Mouse (Mus musculus) neural tube, embryonic 13.5 days (tissue): Measurements from ENCODE around the gene Dapk1. TPM values are rescaled to one million over a fixed set of nuclear protein-coding genes. Genes with fewer than 3 reads are reported as not detected.

Source experiments
- ATAC-seq: fragments of 200-750 bp; cut with Nextera tagmentation; 2 replicates; pipeline ENCODE4 v1.8.0; 2017; ENCODE audit warnings: low read depth, mild to moderate bottlenecking, moderate TSS enrichment, moderate library complexity
- H3K27ac ChIP-seq: fragments of 300-500 bp; sonication (generic); replicated peaks from 2 replicates; pipeline ENCODE4 v1.5.1; 2015; ENCODE audit warnings: moderate library complexity, mild to moderate bottlenecking, inconsistent platforms
- H3K27me3 ChIP-seq: fragments of 300-500 bp; sonication (generic); 2 replicates; pipeline ENCODE4 v1.6.1; 2015; ENCODE audit warnings: mild to moderate bottlenecking, inconsistent platforms
- H3K36me3 ChIP-seq: fragments of 300-500 bp; sonication (generic); 2 replicates; pipeline ENCODE4 v1.6.1; 2015; ENCODE audit warnings: mild to moderate bottlenecking, inconsistent platforms
- H3K4me1 ChIP-seq: fragments of 300-500 bp; sonication (generic); replicated peaks from 2 replicates; pipeline ENCODE4 v1.6.1; 2015; ENCODE audit warnings: inconsistent platforms
- H3K4me2 ChIP-seq: fragments of 300-500 bp; sonication (generic); 2 replicates; pipeline ENCODE4 v1.6.1; 2015; ENCODE audit warnings: inconsistent platforms, mild to moderate bottlenecking, moderate library complexity
- H3K4me3 ChIP-seq: fragments of 300-500 bp; sonication (generic); 2 replicates; pipeline ENCODE4 v1.5.1; 2015; ENCODE audit warnings: mild to moderate bottlenecking, inconsistent platforms
- H3K9ac ChIP-seq: fragments of 300-500 bp; sonication (generic); 2 replicates; pipeline ENCODE4 v1.6.1; 2015; ENCODE audit warnings: moderate library complexity, mild to moderate bottlenecking, inconsistent platforms
- H3K9me3 ChIP-seq: fragments of 300-500 bp; sonication (generic); 2 replicates; pipeline ENCODE4 v1.6.1; 2016; ENCODE audit warnings: inconsistent platforms
- WGBS: fragments of 180-500 bp; shearing (Covaris S2); methylation state at CpG from one replicate; pipeline ENCODE4 v1.1.7; 2015; 5-methylcytosine and 5-hydroxymethylcytosine counted together
- polyA plus RNA-seq: library from polyadenylated mRNA; unstranded; fragments of >200 nt; fragmentation: Nextera tagmentation; extraction: Ambion mirVana; gene quantifications from 2 replicates; pipeline ENCODE4 v1.2.1, GENCODE M21; 2015

The Dapk1 gene
- polyA plus RNA-seq, 1 experiment from 2014 or later, result 35.1 TPM

GRCm38 (mm10) chr13:60648350-60648749 is 46.6 kb downstream of the Dapk1 start:
- Histone ChIP-seq H3K27ac (no peak overlapping the region), H3K4me3 (no peak overlapping the region), H3K36me3 (peaks cover 10% of the 10 kb centered on the region; the same call in 1 of the 2 replicates), H3K9me3 (no peaks in the 10 kb centered on the region), H3K4me1 (peaks cover 11% of the 10 kb centered on the region), H3K9ac (no peak overlapping the region), H3K27me3 (no peaks in the 10 kb centered on the region), H3K4me2 (no peak overlapping the region)
- WGBS, result 88% methylated on average over 5 of the region's 5 CpGs
- ATAC-seq, result no peak

- no peak overlapping the region for H3K4me3 ChIP-seq
These were observed 48.3 kb downstream of the Dapk1 start for GRCm38 (mm10) chr13:60650000-60650399.

GRCm38 (mm10) chr13:60654017-60654565 is 52.3 kb downstream of the Dapk1 start:
- peaks cover 1% of the 10 kb centered on the region; the same call in 1 of the 2 replicates for H3K36me3 ChIP-seq
- H3K27me3 ChIP-seq, result no peaks in the 10 kb centered on the region
- H3K4me2 ChIP-seq, result no peak overlapping the region
- no peaks in the 10 kb centered on the region for H3K9me3 ChIP-seq
- H3K4me1 ChIP-seq, result no peaks in the 10 kb centered on the region
- no peak overlapping the region for H3K27ac ChIP-seq
- no peak overlapping the region for H3K4me3 ChIP-seq
- H3K9ac ChIP-seq, result no peak overlapping the region
- ATAC-seq, result no peak
- 78% methylated on average over 2 of the region's 2 CpGs for WGBS

More at GRCm38 (mm10) chr13:60650000-60650399, 48.3 kb downstream of the Dapk1 start:
- Histone ChIP-seq H3K4me2 (no peak overlapping the region), H3K4me1 (no peaks in the 10 kb centered on the region), H3K36me3 (peaks cover 10% of the 10 kb centered on the region; the same call in 1 of the 2 replicates), H3K27ac (no peak overlapping the region), H3K9ac (no peak overlapping the region), H3K27me3 (no peaks in the 10 kb centered on the region), H3K9me3 (no peaks in the 10 kb centered on the region)
- 88% methylated on average over 11 of the region's 11 CpGs for WGBS
- ATAC-seq, result no peak

DNA sequence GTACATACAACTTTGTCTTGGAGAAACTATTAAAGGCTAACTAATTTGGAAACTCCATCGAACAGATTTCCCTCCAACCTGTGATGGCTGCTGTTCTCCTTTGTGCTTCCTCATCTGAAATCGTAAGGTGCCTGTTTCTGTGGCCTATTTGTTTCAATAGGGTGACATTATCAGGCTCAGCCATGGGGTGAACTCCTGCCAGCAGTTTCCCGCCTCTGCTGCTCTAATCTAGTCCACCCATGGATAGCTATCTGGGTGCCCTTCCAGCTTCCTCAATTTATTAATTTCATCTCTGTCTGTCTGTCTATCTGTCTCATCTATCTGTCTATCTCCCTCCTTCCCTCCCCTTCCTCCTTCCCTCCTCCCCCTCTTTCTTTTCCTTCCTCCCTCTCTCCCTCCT is 53.5 kb downstream of the Dapk1 start:
- ATAC-seq, result no peak
- H3K36me3 ChIP-seq, result peaks cover 3% of the 10 kb centered on the region; the same call in 1 of the 2 replicates
- no peak overlapping the region for H3K4me3 ChIP-seq
- H3K4me2 ChIP-seq, result no peak overlapping the region
- WGBS, result 86% methylated on average over 3 of the region's 3 CpGs
- no peak overlapping the region for H3K27ac ChIP-seq
- H3K27me3 ChIP-seq, result no peaks in the 10 kb centered on the region
- H3K4me1 ChIP-seq, result 0 out of 2 replicates have a peak, but pooled peaks cover 5% of the 10 kb centered on the region
- H3K9me3 ChIP-seq, result no peaks in the 10 kb centered on the region
- H3K9ac ChIP-seq, result no peak overlapping the region

- Histone ChIP-seq H3K36me3 (peaks cover 3% of the 10 kb centered on the region; the same call in 1 of the 2 replicates), H3K9me3 (no peaks in the 10 kb centered on the region), H3K4me2 (no peak overlapping the region), H3K9ac (no peak overlapping the region), H3K27me3 (no peaks in the 10 kb centered on the region), H3K4me1 (peaks cover 15% of the 10 kb centered on the region; the same call in 1 of the 2 replicates), H3K27ac (no peak overlapping the region), H3K4me3 (no peak overlapping the region)
- WGBS, result 73% methylated on average over 1 of the region's 1 CpGs
- ATAC-seq, result no peak
These were observed 57.9 kb downstream of the Dapk1 start for GRCm38 (mm10) chr13:60659600-60659999.

DNA sequence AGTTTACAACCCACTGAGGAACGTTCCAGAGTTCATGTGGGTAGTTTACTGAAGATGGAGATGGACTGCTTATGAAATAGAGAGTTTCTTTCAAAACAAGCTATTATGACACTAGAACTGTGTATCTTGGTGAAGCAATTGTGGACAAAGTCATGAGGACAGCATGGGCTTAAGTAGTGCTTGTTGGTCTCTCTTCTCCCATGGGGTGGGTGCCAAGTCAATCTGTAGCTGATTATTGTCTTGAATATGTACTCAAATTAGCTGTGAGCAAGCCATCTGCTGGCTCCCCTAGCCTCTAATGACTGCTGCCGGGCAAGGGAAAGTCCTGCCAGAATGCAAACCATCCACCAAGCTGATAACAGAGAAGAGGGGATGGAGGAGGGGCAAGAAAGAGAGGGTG is 58.3 kb downstream of the Dapk1 start:
- ATAC-seq, result no peak
- Histone ChIP-seq H3K27me3 (no peaks in the 10 kb centered on the region), H3K27ac (no peak overlapping the region), H3K9me3 (no peaks in the 10 kb centered on the region), H3K4me1 (peaks cover 15% of the 10 kb centered on the region; the same call in 1 of the 2 replicates), H3K36me3 (peaks cover 3% of the 10 kb centered on the region; the same call in 1 of the 2 replicates), H3K9ac (no peak overlapping the region), H3K4me2 (no peak overlapping the region), H3K4me3 (no peak overlapping the region)
- 83% methylated on average over 2 of the region's 2 CpGs for WGBS

GRCm38 (mm10) chr13:60660711-60661261 is 59.0 kb downstream of the Dapk1 start:
- WGBS, result 78% methylated on average over 9 of the region's 9 CpGs
- no peak overlapping the region for H3K27ac ChIP-seq
- H3K4me3 ChIP-seq, result no peak overlapping the region
- H3K9me3 ChIP-seq, result no peaks in the 10 kb centered on the region
- no peaks in the 10 kb centered on the region for H3K27me3 ChIP-seq
- H3K9ac ChIP-seq, result no peak overlapping the region
- peaks cover 3% of the 10 kb centered on the region; the same call in 1 of the 2 replicates for H3K36me3 ChIP-seq
- H3K4me1 ChIP-seq, result peaks cover 15% of the 10 kb centered on the region; the same call in 1 of the 2 replicates
- H3K4me2 ChIP-seq, result no peak overlapping the region
- no peak for ATAC-seq

GRCm38 (mm10) chr13:60662493-60663177 is 60.9 kb downstream of the Dapk1 start:
- H3K27me3 ChIP-seq, result no peaks in the 10 kb centered on the region
- H3K36me3 ChIP-seq, result peaks cover 3% of the 10 kb centered on the region; the same call in 1 of the 2 replicates
- no peak overlapping the region for H3K9ac ChIP-seq
- peaks cover 15% of the 10 kb centered on the region; the same call in 1 of the 2 replicates for H3K4me1 ChIP-seq
- H3K27ac ChIP-seq, result no peak overlapping the region
- ATAC-seq, result no peak
- H3K9me3 ChIP-seq, result no peaks in the 10 kb centered on the region
- H3K4me2 ChIP-seq, result no peak overlapping the region
- no peak overlapping the region for H3K4me3 ChIP-seq
- 95% methylated on average over 8 of the region's 8 CpGs for WGBS

DNA sequence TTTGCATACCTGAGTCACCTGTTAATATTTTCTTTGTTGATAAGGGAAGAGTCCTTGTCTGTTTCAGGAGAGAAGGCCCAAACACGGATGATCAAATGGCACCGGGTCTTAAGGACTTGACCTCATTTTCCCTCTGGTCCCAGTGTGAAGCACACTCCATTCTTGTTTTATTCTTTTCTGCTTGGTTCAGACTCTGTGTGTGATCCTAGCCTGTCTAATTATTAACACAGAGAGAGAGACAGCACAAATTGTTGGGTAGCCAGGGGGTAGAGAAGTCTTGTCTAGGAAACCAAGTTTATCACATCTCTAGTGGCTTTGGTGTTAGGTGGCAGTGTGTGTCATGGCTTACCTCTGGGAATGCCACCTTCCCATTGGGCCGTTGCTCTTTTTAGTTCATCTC is 62.3 kb downstream of the Dapk1 start:
- Histone ChIP-seq H3K4me1 (peaks cover 21% of the 10 kb centered on the region), H3K36me3 (peaks cover 2% of the 10 kb centered on the region; the same call in 1 of the 2 replicates), H3K27ac (no peak overlapping the region), H3K9ac (no peak overlapping the region), H3K4me3 (no peak overlapping the region), H3K9me3 (no peaks in the 10 kb centered on the region), H3K4me2 (no peak overlapping the region), H3K27me3 (no peaks in the 10 kb centered on the region)
- ATAC-seq, result no peak
- 57% methylated on average over 3 of the region's 3 CpGs for WGBS

DNA sequence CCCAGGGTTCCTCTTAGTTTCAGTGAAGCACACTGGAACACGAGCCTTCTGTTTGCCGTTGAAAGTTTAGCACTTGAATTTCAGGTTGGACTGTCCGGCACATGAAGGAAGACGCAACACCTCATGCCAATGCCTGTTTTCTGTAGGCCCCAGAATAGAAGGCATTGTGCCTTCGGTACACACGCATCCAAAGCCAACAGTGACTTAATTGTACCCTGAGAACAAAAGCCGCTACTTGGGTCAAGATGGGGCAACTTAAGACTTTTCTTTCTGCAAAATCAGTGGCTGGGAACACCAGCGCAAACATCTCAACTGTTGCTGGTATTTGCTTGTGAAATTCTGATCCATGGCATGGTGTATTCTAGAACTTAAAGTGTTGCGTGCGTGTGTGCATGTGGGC is 63.1 kb downstream of the Dapk1 start:
- Histone ChIP-seq H3K4me2 (no peak overlapping the region), H3K36me3 (no peaks in the 10 kb centered on the region), H3K27ac (no peak overlapping the region), H3K9ac (no peak overlapping the region), H3K4me1 (peaks cover 21% of the 10 kb centered on the region), H3K9me3 (no peaks in the 10 kb centered on the region), H3K27me3 (no peaks in the 10 kb centered on the region), H3K4me3 (no peak overlapping the region)
- WGBS, result 77% methylated on average over 10 of the region's 10 CpGs
- ATAC-seq, result no peak

- 91% methylated on average over 4 of the region's 4 CpGs for WGBS
- H3K27ac ChIP-seq, result no peak overlapping the region
- no peaks in the 10 kb centered on the region for H3K9me3 ChIP-seq
- H3K9ac ChIP-seq, result no peak overlapping the region
- H3K4me2 ChIP-seq, result no peak overlapping the region
- H3K4me1 ChIP-seq, result peaks cover 19% of the 10 kb centered on the region
- no peak for ATAC-seq
- H3K36me3 ChIP-seq, result no peaks in the 10 kb centered on the region
- no peak overlapping the region for H3K4me3 ChIP-seq
- H3K27me3 ChIP-seq, result no peaks in the 10 kb centered on the region
These were observed 63.7 kb downstream of the Dapk1 start for GRCm38 (mm10) chr13:60665402-60665801.

DNA sequence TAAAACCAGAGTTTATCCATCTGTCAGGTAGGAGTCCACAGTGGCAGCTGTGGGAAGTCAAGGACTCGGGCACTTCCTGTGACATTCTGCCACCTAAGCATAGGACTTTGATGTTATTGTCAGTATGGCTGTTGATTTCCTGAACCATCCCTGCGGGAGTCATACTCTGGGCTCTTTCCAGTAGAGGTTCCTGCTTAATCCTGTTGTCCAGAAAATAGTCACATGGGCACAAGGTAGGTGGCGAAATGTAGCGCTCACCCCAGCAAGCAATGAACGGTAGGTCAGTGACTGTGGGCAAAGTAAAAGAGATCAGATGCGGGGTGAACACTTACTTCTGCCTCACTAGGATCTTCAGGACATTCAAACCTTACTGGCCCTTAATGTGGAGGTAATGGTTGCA is 66.3 kb downstream of the Dapk1 start:
- Histone ChIP-seq H3K9ac (no peak overlapping the region), H3K4me1 (peaks cover 14% of the 10 kb centered on the region; the same call in 1 of the 2 replicates), H3K4me3 (no peak overlapping the region), H3K9me3 (no peaks in the 10 kb centered on the region), H3K36me3 (no peaks in the 10 kb centered on the region), H3K27me3 (no peaks in the 10 kb centered on the region), H3K27ac (no peak overlapping the region), H3K4me2 (no peak overlapping the region)
- WGBS, result 85% methylated on average over 6 of the region's 6 CpGs
- no peak for ATAC-seq
